Mouse (Mus musculus) regulatory T cell (primary cell): ENCODE measurements around the gene B4galt1.

ENCODE experiments used
- in situ Hi-C: fragments of 300-600 bp; cut with MboI, MseI; formaldehyde crosslinking; loops from one replicate; pipeline ENCODE4 v1.15.1; 2025; ENCODE audit warnings: high pct_unique_total_duplicates

The B4galt1 gene

DNA sequence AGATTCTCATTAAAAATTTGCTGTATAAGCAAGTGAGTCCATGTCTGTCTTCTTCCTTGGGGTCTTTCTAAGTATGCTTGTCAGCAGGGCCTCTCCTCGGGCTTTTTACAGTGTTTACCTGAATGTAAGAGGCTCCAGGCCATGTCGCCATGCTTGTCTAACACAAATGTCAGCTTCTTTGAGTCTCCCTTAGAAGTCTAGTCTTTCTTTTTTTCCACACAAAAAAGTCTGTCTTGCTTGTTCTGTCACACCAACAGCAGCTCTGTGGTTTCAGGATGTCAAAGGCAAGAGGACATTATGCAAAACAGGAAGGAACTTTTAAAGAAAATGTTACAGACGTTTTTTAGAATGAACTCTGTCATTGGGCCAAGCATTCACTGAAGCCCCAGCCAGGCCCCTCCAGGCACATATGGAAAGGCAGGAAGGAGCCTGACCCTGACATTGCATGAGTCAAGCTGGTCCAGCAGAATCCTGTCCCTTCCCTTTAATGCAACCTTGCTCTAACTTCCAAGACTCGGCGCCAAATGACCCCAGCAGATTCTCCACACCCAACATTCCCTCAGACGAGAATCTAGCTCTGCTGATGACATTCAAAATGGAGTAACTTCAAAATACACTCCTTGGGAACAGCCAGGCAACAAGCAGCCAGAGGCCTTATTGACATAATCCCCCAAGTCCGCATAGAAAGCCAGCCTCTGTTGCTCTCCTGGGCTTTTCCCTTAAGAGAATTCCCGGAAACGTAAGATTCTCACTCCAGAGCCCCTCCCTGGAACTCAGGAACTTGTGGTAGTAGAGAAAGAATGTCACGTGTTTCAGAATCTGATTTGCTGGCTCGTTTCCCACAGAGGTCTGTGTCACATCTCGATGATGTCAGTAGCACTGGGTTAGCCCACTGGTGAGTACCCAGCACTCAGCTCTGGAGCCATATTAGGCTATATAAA is 8.7 kb downstream of the B4galt1 start:
- in situ Hi-C loops = loop anchor here (5.0 kb wide), 1 partner anchor 73 kb away; no protein-coding TSS in a partner anchor

DNA sequence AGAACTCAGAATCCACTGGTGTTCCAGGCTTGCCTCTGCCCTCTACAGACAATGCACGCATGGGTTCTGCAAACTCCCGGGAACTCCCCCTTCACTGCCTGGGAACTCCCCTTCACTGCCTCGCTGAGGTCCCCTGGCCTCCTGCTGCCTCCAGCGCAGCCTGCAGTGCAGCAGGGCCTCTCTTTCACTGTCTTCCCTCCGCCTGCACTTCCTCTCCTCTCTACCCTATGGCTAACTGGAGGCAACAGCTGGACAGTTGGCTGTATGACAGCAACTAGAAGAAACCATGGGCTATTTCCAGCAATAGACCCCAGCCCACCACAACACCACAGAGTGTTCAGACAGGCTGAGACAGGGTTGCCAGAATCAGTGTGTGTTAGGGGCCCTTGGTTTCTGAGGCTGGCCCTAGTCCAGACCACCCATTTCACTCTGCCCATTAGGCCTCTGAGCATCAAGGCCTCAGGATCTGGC is 9.5 kb downstream of the B4galt1 start:
- in situ Hi-C loops = no loop called here

DNA sequence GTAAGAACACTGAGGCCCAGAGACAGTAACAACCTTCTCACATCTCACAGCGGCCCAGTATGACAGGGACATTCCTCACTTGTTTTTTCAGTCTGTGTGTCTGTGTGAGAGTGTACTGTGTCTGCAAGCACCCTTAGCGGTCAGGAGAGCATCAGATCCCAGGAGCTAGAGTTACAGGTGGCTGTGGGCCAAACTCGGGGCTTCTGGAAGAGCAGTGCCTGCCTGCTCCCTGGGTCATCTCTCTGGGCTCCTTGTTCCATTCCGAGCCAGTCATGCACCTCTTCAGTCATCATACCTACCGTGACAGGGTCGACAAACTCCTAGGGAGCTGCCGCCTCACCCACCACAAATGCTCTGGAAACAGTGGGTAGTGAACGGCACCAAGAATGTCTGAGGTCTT is 10.1 kb downstream of the B4galt1 start:
- in situ Hi-C loops = no loop called here

DNA sequence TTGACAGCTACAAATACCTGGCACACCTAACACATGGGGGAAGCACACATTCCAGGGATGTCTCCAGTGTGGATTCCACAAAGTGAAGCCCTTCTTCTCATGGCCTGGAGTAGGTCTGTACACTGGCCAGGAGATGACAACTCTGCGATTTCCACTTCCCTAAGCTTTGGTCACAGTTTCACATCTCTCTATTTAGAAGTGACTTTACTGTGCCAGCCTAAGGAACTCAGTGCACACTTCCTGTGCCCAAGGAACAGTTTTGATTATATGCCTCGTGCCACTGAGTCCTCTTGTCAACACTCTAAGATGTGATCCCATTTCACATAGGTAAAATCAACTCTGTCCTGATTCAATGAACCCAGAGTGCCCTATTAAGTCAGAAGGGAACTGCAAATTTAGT is 13.4 kb downstream of the B4galt1 start:
- in situ Hi-C loops = no loop called here

- in situ Hi-C loops = no loop called here
These were observed 14.6 kb downstream of the B4galt1 start for GRCm38 (mm10) chr4:40839251-40839650.

- in situ Hi-C loops = no loop called here
These were observed 16.1 kb downstream of the B4galt1 start for GRCm38 (mm10) chr4:40837451-40838285.

DNA sequence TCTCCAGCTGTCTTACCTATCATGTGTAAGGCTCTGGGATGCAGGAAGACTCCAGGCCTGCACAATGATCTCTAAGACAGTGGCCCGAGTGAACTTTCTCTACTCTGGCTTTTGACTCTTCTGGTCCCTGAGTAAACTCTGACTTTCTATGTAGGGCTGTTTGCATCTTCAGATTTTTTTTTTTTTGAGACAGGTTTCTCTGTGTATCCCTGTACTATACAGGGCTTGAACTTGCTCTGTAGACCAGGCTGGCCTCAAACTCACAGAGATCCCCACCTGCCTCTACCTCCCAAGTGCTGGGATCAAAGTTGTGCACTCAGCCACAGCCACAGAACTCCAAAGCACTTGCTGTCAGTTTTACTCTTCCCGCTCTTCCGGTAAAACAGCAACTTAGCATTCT is 16.8 kb downstream of the B4galt1 start:
- in situ Hi-C loops = no loop called here

GRCm38 (mm10) chr4:40834872-40835271 is 18.9 kb downstream of the B4galt1 start:
- in situ Hi-C loops = no loop called here

DNA sequence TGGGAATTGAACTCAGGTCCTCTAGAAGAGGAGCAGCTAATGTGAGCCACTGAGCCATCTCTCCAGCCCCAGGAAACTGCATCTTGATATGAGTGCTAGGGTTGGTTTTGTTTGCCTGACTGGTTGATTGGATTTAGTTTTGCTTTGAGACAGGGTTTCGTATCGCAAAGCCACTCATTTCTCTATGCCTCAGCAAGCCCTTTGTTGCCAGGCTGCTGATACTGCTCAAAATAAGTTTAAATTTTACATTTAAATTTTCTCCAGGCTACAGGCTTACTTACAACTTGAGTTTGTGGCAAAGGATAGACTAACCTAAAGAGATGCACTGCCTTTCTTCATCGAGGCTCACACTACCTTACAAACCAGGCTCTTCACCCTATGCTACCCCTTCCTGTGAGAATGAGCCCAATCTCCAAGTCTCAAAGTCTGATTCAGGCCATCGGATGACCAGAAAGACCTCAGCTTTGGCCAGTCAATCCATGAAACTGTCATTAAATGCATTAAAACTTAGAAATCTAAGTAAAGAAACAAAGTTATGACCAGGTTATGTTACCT is 19.5 kb downstream of the B4galt1 start:
- in situ Hi-C loops = no loop called here

DNA sequence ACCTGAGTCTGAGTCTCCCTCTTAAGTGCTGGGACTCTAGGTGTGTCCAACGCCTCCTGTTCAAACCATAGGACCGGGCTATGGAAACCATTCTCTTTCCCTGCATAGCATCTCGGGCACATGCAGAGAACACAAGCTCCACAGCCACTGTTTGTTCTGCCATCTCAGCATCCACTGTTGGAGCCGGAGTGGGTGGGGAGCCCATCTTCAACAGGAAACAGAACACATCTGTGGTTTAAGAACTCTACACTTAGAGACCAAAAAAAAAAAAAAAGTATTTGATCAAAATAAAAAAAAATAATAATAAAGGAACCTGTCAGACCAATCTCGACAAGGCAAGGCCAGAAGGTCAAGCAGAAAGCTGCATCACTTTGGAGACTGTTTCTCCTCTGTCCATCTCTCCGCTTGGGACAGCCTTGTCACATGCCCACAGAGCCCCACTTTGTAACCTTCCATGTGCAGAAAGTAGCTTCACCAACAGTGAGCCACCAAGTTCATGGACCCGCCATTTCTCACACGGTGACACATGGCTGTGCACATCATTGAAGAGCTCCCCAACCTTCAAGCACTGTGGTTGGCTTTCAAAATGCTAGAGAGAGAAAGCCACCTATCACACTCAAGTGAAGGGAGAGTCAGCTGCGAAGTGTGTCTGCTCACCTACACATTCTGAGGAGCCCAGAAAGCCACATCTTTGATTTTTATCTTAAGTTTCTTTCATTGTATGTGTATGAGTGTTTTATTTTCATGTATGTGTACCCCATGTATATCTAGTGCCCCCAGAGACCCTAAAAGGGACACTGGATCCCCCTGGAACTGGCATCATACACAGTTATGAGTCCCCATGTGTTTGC is 20.2 kb downstream of the B4galt1 start:
- in situ Hi-C loops = no loop called here

GRCm38 (mm10) chr4:40830530-40830929 is 23.3 kb downstream of the B4galt1 start:
- in situ Hi-C loops = no loop called here

GRCm38 (mm10) chr4:40829654-40830400 is 24.0 kb downstream of the B4galt1 start:
- in situ Hi-C loops = no loop called here

DNA sequence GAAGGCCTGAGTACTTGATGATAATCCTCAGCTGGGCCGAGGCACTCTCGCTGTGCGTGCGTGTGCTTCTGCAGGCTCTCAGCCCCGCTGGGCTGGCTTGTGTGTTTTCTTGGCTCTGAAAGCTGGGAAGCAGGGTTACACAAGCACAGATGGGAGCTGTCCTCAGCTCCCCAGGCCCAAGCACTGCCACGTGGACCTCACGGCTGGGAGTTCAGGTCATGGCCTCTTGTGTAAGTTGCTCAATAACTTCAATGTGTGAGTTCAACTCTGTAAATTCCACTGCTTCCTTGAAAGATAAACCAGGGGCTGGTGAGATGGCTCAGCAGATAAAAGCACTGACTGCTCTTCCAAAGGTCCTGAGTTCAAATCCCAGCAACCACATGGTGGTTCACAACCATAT is 24.9 kb downstream of the B4galt1 start:
- in situ Hi-C loops = no loop called here

- in situ Hi-C loops = no loop called here
These were observed 25.9 kb downstream of the B4galt1 start for GRCm38 (mm10) chr4:40827926-40828325.

- in situ Hi-C loops = no loop called here
These were observed 27.0 kb downstream of the B4galt1 start for GRCm38 (mm10) chr4:40826810-40827209.

DNA sequence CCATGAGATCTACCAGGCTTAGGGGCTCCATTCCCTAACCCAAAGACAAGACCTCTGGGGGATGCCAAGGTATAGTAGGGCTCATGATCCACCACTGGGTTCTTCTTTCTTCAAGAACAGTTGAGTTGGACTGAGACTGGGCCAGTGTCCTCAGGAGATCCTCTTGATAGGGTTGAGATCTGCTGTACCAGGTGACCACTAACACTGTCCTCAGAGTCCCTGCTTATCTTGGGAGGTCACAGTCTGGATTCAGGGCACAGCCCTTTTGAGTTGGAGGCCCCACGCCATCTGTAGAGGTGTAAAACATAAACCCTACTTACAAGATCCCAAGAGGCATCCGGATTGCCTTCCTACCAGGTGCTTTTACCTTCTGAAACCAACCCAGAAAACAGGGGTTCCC is 27.8 kb downstream of the B4galt1 start:
- in situ Hi-C loops = no loop called here

DNA sequence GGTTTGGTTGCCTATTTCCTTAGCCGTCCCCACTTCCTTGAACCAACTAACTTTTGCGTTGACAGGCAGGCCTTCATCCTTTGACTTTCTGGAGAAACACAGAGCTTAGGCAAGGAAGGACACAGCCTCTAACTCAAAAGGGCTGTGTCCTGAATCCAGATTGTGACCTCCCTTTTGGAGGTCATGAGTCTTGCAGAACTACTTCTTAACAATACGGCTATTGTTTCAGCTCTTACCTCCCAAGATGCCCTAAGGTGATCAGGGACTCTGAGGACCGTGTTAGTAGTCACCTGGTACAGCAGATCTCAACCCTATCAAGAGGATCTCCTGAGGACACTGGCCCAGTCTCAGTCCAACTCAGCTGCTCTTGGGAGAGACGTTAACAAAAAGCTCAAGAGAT is 28.7 kb downstream of the B4galt1 start:
- in situ Hi-C loops = no loop called here

GRCm38 (mm10) chr4:40824505-40824904 is 29.3 kb downstream of the B4galt1 start:
- in situ Hi-C loops = no loop called here

DNA sequence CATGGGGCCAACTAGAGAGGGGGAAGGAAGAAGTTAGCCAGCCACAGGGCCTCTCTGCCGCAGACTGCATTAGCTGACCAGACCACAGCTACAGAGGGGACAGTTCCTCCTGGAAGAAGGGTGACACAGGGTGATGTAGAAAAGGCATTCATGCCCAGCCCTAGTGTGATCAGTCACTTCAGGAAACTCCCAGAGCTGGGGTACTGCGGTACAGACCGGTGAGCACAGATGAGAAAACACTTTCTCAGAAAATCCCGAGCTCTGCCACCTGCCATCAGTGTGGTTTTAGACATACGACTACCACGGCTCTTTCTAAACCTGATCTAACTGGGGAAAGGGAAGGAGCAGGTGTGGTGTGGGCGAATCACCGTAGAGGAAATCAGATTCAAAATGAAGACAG is 30.1 kb downstream of the B4galt1 start:
- in situ Hi-C loops = no loop called here

DNA sequence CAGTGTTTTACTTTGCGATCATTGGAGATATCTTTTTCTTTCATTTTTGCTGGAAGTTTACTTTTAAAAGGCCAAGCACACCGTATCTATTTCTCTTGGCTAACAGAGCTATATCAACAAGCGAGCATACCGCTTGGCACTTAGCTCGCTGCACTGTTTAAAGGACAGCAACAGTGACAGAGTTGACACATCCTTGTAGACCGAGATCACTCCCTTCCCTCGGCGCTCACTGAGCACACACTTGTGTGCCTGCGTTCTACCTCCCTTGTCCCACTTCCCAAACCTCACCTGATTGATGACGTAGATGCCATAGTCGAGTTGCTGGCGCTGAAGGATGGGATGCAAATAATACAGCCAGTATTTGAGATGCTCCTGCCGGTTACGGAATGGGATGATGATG is 30.7 kb downstream of the B4galt1 start:
- in situ Hi-C loops = no loop called here
